Mouse (Mus musculus) midbrain, embryonic 16.5 days (tissue): ENCODE data around the gene Twsg1. TPM values are rescaled to one million over a fixed set of nuclear protein-coding genes. Genes with fewer than 3 reads are reported as not detected.
A peak's percentile ranks its signal among the peaks of the same experiment; 100 is the strongest.

Experiments used
- ATAC-seq: fragments of 200-750 bp; cut with Nextera tagmentation; 2 replicates; pipeline ENCODE4 v1.8.0; 2017; ENCODE audit warnings: moderate TSS enrichment
- H3K27ac ChIP-seq: fragments of 300-500 bp; sonication (generic); 2 replicates; pipeline ENCODE4 v1.5.1; 2014; ENCODE audit warnings: mild to moderate bottlenecking, low read length, mixed read lengths
- H3K27me3 ChIP-seq: fragments of 300-500 bp; sonication (generic); 2 replicates; pipeline ENCODE4 v1.6.1; 2014; ENCODE audit warnings: low read depth, low read length, mixed read lengths; ENCODE audit not compliant: control insufficient read depth, insufficient read depth
- H3K36me3 ChIP-seq: fragments of 300-500 bp; sonication (generic); 2 replicates; pipeline ENCODE4 v1.6.1; 2014; ENCODE audit warnings: mild to moderate bottlenecking, low read length, moderate library complexity, mixed read lengths; ENCODE audit not compliant: control insufficient read depth, insufficient read depth
- H3K4me1 ChIP-seq: fragments of 300-500 bp; sonication (generic); 2 replicates; pipeline ENCODE4 v1.6.1; 2014; ENCODE audit warnings: mild to moderate bottlenecking, low read length, mixed read lengths; ENCODE audit not compliant: control insufficient read depth, insufficient read depth
- H3K4me2 ChIP-seq: fragments of 300-500 bp; sonication (generic); 2 replicates; pipeline ENCODE4 v1.6.1; 2014; ENCODE audit warnings: mild to moderate bottlenecking, low read length, mixed read lengths
- H3K4me3 ChIP-seq: fragments of 300-500 bp; sonication (generic); 2 replicates; pipeline ENCODE4 v1.5.1; 2014; ENCODE audit warnings: low read depth, mild to moderate bottlenecking, low read length, moderate library complexity, mixed read lengths
- H3K9ac ChIP-seq: fragments of 300-500 bp; sonication (generic); 2 replicates; pipeline ENCODE4 v1.6.1; 2014; ENCODE audit warnings: low read depth, low read length, mixed read lengths
- H3K9me3 ChIP-seq: fragments of 300-500 bp; sonication (generic); replicated peaks from 2 replicates; pipeline ENCODE4 v1.6.1; 2014; ENCODE audit warnings: mild to moderate bottlenecking, low read length, mixed read lengths; ENCODE audit not compliant: control insufficient read depth, poor library complexity, severe bottlenecking
- WGBS: fragments of 180-500 bp; shearing (Covaris S2); extraction: QIAGEN DNeasy Blood & Tissue Kit; methylation state at CpG from one replicate; pipeline ENCODE4 v1.1.7; 2014; 5-methylcytosine and 5-hydroxymethylcytosine counted together
- polyA plus RNA-seq: library from polyadenylated mRNA; unstranded; fragments of >200 nt; fragmentation: Nextera tagmentation; extraction: Ambion mirVana; gene quantifications from 2 replicates; pipeline ENCODE4 v1.2.1, GENCODE M21; 2015

Twsg1 gene
- polyA plus RNA-seq, 1 experiment from 2014 or later: 47.1 TPM

- no peak for ATAC-seq
- Histone ChIP-seq H3K4me1 (peaks cover 2% of the 10 kb centered on the region; the same call in 1 of the 2 replicates), H3K9me3 (no peaks in the 10 kb centered on the region), H3K36me3 (peaks cover 27% of the 10 kb centered on the region), H3K9ac (no peak overlapping the region), H3K27ac (no peak overlapping the region), H3K27me3 (no peaks in the 10 kb centered on the region), H3K4me3 (no peak overlapping the region), H3K4me2 (no peak overlapping the region)
- 69% methylated on average over 4 of the region's 4 CpGs for WGBS
Observed at GRCm38 (mm10) chr17:65927077-65927476, 23.9 kb downstream of the Twsg1 start.

GRCm38 (mm10) chr17:65924218-65924617, 26.8 kb downstream of the Twsg1 start:
- Histone ChIP-seq H3K9ac (no peak overlapping the region), H3K9me3 (no peaks in the 10 kb centered on the region), H3K36me3 (peaks cover 23% of the 10 kb centered on the region), H3K4me3 (no peak overlapping the region), H3K4me2 (no peak overlapping the region), H3K27me3 (no peaks in the 10 kb centered on the region), H3K27ac (no peak overlapping the region), H3K4me1 (no peaks in the 10 kb centered on the region)
- 73% methylated on average over 5 of the region's 5 CpGs for WGBS
- ATAC-seq: no peak

GRCm38 (mm10) chr17:65921975-65922374, 29.1 kb downstream of the Twsg1 start:
- Histone ChIP-seq H3K36me3 (peaks cover 13% of the 10 kb centered on the region), H3K4me1 (no peaks in the 10 kb centered on the region), H3K27me3 (no peaks in the 10 kb centered on the region), H3K4me3 (no peak overlapping the region), H3K4me2 (no peak overlapping the region), H3K27ac (no peak overlapping the region), H3K9me3 (no peaks in the 10 kb centered on the region), H3K9ac (no peak overlapping the region)
- 69% methylated on average over 6 of the region's 6 CpGs for WGBS
- ATAC-seq: no peak

GRCm38 (mm10) chr17:65919235-65919634, 31.8 kb downstream of the Twsg1 start:
- Histone ChIP-seq H3K9ac (no peak overlapping the region), H3K27ac (no peak overlapping the region), H3K4me3 (no peak overlapping the region), H3K4me1 (no peaks in the 10 kb centered on the region), H3K4me2 (no peak overlapping the region), H3K9me3 (no peaks in the 10 kb centered on the region), H3K27me3 (no peaks in the 10 kb centered on the region), H3K36me3 (0 out of 2 replicates have a peak, but pooled peaks cover 2% of the 10 kb centered on the region)
- WGBS: 78% methylated on average over 3 of the region's 3 CpGs
- no peak for ATAC-seq

GRCm38 (mm10) chr17:65916135-65916668, 34.8 kb downstream of the Twsg1 start:
- Histone ChIP-seq H3K27me3 (no peaks in the 10 kb centered on the region), H3K4me3 (no peak overlapping the region), H3K4me2 (no peak overlapping the region), H3K9ac (no peak overlapping the region), H3K27ac (peak overlapping the region; percentile 60), H3K36me3 (no peaks in the 10 kb centered on the region), H3K4me1 (no peaks in the 10 kb centered on the region), H3K9me3 (no peaks in the 10 kb centered on the region)
- 15% methylated on average over 8 of the region's 8 CpGs for WGBS
- ATAC-seq: peak; percentile 85

GRCm38 (mm10) chr17:65914083-65914482, 36.9 kb downstream of the Twsg1 start:
- no peak for ATAC-seq
- no peaks in the 10 kb centered on the region for H3K27me3 ChIP-seq
- H3K36me3 ChIP-seq: no peaks in the 10 kb centered on the region
- no peak overlapping the region for H3K27ac ChIP-seq
- H3K4me3 ChIP-seq: no peak overlapping the region
- H3K9ac ChIP-seq: no peak overlapping the region
- no peaks in the 10 kb centered on the region for H3K9me3 ChIP-seq
- 51% methylated on average over 6 of the region's 6 CpGs for WGBS
- H3K4me2 ChIP-seq: no peak overlapping the region
- no peaks in the 10 kb centered on the region for H3K4me1 ChIP-seq

GRCm38 (mm10) chr17:65912202-65912601, 38.8 kb downstream of the Twsg1 start:
- 95% methylated on average over 2 of the region's 2 CpGs for WGBS

GRCm38 (mm10) chr17:65911285-65912069, 39.5 kb downstream of the Twsg1 start:
- Histone ChIP-seq H3K9ac (no peak overlapping the region), H3K4me1 (no peaks in the 10 kb centered on the region; the same call in 1 of the 2 replicates), H3K4me2 (no peak overlapping the region), H3K27ac (no peak overlapping the region), H3K4me3 (no peak overlapping the region), H3K27me3 (no peaks in the 10 kb centered on the region), H3K9me3 (no peaks in the 10 kb centered on the region), H3K36me3 (no peaks in the 10 kb centered on the region)
- WGBS: 86% methylated on average over 15 of the region's 15 CpGs
- ATAC-seq: no peak

More at GRCm38 (mm10) chr17:65912202-65912601, 38.8 kb downstream of the Twsg1 start:
- Histone ChIP-seq H3K4me3 (no peak overlapping the region), H3K27me3 (no peaks in the 10 kb centered on the region), H3K27ac (no peak overlapping the region), H3K36me3 (no peaks in the 10 kb centered on the region), H3K4me2 (no peak overlapping the region), H3K9ac (no peak overlapping the region), H3K9me3 (no peaks in the 10 kb centered on the region), H3K4me1 (no peaks in the 10 kb centered on the region)
- ATAC-seq: no peak

- Histone ChIP-seq H3K36me3 (no peaks in the 10 kb centered on the region), H3K4me3 (no peak overlapping the region), H3K9me3 (no peaks in the 10 kb centered on the region), H3K4me2 (no peak overlapping the region), H3K9ac (no peak overlapping the region), H3K27ac (no peak overlapping the region), H3K27me3 (no peaks in the 10 kb centered on the region), H3K4me1 (no peaks in the 10 kb centered on the region; the same call in none of the 2 replicates)
- ATAC-seq: no peak
Observed at GRCm38 (mm10) chr17:65908270-65908669, 42.8 kb downstream of the Twsg1 start.
